Mouse (Mus musculus): Measurements from ENCODE around the gene Pnck.

DNA sequence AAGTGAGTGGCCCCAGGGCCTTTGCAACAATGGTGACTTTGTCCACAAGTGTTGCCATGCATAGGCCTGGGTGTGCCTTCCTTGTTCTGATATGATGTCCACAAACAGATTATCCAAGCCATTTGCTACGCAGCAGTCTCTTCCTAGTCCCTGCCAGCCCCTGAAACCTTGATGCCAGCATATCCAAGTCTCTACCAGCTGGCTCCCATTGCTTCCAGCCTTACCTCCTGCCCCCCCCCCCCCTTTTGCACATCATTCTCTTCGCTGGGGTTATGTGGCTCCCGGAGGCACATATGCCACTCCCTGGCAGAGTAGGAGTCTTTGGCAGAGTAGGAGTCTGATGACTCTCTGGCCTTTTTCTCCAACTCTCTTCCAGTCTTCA lies 358 bp upstream of the Pnck start:
- TF ChIP-seq POLR2A (IDR thresholded peaks at IDR 0.05; ENCODE audit: borderline replicate concordance, extremely low read depth, low read depth, low read length) = no peak
- TF ChIP-seq CTCF (IDR thresholded peaks at IDR 0.05; ENCODE audit: insufficient read depth, low read length) = no peak
